Mouse (Mus musculus) liver, embryonic 11.5 days (tissue): Measurements from ENCODE around the gene Dpep3. TPM values are rescaled to one million over a fixed set of nuclear protein-coding genes. Genes with fewer than 3 reads are reported as not detected.
A peak's percentile ranks its signal among the peaks of the same experiment; 100 is the strongest.
"Not testable (repeated sequence)": the region's sequence is repeated elsewhere in the genome, so short reads cannot be mapped to it uniquely, and the experiment has no call there.

Experiments
- ATAC-seq: fragments of 200-750 bp; cut with Nextera tagmentation; replicated peaks from 2 replicates; pipeline ENCODE4 v1.8.0; 2017; ENCODE audit warnings: moderate number of reproducible peaks, mild to moderate bottlenecking, moderate TSS enrichment, moderate library complexity; ENCODE audit not compliant: low FRiP score
- DNase-seq: peaks from one replicate; pipeline ENCODE4 v3.0.0-alpha.2; 2017; ENCODE audit warnings: low spot score
- H3K27ac ChIP-seq: fragments of 300-500 bp; sonication (generic); 2 replicates; pipeline ENCODE4 v1.5.1; 2014; ENCODE audit warnings: mild to moderate bottlenecking, low read depth, low read length, control low read depth
- H3K27me3 ChIP-seq: fragments of 300-500 bp; sonication (generic); replicated peaks from 2 replicates; pipeline ENCODE4 v1.6.1; 2014; ENCODE audit warnings: low read length, mixed read lengths; ENCODE audit not compliant: control insufficient read depth, insufficient read depth
- H3K36me3 ChIP-seq: fragments of 300-500 bp; sonication (generic); 2 replicates; pipeline ENCODE4 v1.6.1; 2014; ENCODE audit warnings: mild to moderate bottlenecking, low read length, moderate library complexity, mixed read lengths; ENCODE audit not compliant: control insufficient read depth, insufficient read depth
- H3K4me1 ChIP-seq: fragments of 300-500 bp; sonication (generic); replicated peaks from 2 replicates; pipeline ENCODE4 v1.6.1; 2014; ENCODE audit warnings: low read length, mixed read lengths; ENCODE audit not compliant: control insufficient read depth, insufficient read depth
- H3K4me2 ChIP-seq: fragments of 300-500 bp; sonication (generic); 2 replicates; pipeline ENCODE4 v1.6.1; 2014; ENCODE audit warnings: mild to moderate bottlenecking, control low read depth, moderate library complexity
- H3K4me3 ChIP-seq: fragments of 300-500 bp; sonication (generic); 2 replicates; pipeline ENCODE4 v1.5.1; 2014; ENCODE audit warnings: low read depth, low read length, control low read depth
- H3K9ac ChIP-seq: fragments of 300-500 bp; sonication (generic); 2 replicates; pipeline ENCODE4 v1.6.1; 2014; ENCODE audit warnings: low read depth, low read length, control low read depth
- H3K9me3 ChIP-seq: fragments of 300-500 bp; sonication (generic); 2 replicates; pipeline ENCODE4 v1.6.1; 2016; ENCODE audit warnings: low read length, inconsistent platforms, mixed read lengths; ENCODE audit not compliant: control insufficient read depth
- WGBS: fragments of 180-500 bp; shearing (Covaris S2); extraction: QIAGEN DNeasy Blood & Tissue Kit; methylation state at CpG from one replicate; pipeline ENCODE4 v1.1.7; 2014; 5-methylcytosine and 5-hydroxymethylcytosine counted together
- polyA plus RNA-seq: library from polyadenylated mRNA; unstranded; fragments of >200 nt; fragmentation: Nextera tagmentation; extraction: Ambion mirVana; gene quantifications from 2 replicates; pipeline ENCODE4 v1.2.1, GENCODE M21; 2014

The Dpep3 gene
- polyA plus RNA-seq, 1 experiment from 2014 or later = not detected

GRCm38 (mm10) chr8:106007891-106008290 is 28.7 kb upstream of the Dpep3 start:
- not testable (repeated sequence) for H3K9ac ChIP-seq, H3K4me3 ChIP-seq, H3K4me1 ChIP-seq, H3K27me3 ChIP-seq, H3K9me3 ChIP-seq, H3K4me2 ChIP-seq, H3K27ac ChIP-seq, ATAC-seq, H3K36me3 ChIP-seq, DNase-seq
- 59% methylated on average over 3 of the region's 3 CpGs for WGBS

DNA sequence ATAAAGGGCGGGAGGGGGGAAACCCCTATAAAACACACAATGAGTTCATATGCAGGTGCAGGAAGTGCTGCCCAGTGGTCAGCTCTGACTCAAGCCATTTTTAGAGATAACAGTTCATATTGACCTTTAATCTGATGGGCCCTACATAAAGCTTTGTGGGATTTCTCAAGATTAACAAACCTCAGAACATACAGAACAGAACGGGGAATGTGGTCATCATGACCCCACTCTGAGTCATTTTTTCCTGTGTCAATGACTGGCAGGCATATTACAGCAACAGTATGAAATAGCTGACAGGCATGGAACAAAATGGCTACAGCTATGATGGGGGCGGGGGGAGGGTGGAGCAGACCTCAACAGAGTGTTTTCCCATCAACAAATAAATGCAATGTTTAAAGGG is 27.9 kb upstream of the Dpep3 start:
- Histone ChIP-seq H3K27ac (no peak overlapping the region), H3K4me2 (no peak overlapping the region), H3K9me3 (no peaks in the 10 kb centered on the region), H3K4me1 (peaks cover 9% of the 10 kb centered on the region), H3K9ac (no peak overlapping the region), H3K36me3 (no peaks in the 10 kb centered on the region), H3K27me3 (no peaks in the 10 kb centered on the region), H3K4me3 (no peak overlapping the region)
- no peak for ATAC-seq
- DNase-seq = no peak
- 62% methylated on average over 3 of the region's 3 CpGs for WGBS

DNA sequence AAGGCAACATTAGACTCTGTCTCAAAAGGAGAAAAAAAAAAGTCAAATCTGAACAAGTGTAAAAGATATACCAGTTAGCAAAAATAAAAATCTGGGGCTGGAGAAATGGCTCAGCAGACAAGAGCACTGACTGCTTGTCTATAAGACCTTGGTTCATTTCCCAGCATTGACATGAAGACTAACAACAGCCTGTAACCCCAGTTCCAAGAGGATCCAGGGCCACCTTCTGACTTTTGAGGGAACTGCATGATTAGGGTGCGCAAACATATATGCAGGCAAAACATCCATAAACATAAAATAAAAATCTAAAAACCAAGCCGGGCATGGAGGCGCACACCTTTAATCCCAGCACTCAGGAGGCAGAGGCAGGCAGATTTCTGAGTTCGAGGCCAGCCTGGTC is 27.2 kb upstream of the Dpep3 start:
- H3K27me3 ChIP-seq = no peaks in the 10 kb centered on the region
- ATAC-seq (no peak), DNase-seq (no peak)
- H3K9me3 ChIP-seq = no peaks in the 10 kb centered on the region
- no peak overlapping the region for H3K4me3 ChIP-seq
- peaks cover 9% of the 10 kb centered on the region for H3K4me1 ChIP-seq
- H3K36me3 ChIP-seq = no peaks in the 10 kb centered on the region
- H3K27ac ChIP-seq = no peak overlapping the region
- H3K4me2 ChIP-seq = no peak overlapping the region
- 83% methylated on average over 4 of the region's 4 CpGs for WGBS
- no peak overlapping the region for H3K9ac ChIP-seq

DNA sequence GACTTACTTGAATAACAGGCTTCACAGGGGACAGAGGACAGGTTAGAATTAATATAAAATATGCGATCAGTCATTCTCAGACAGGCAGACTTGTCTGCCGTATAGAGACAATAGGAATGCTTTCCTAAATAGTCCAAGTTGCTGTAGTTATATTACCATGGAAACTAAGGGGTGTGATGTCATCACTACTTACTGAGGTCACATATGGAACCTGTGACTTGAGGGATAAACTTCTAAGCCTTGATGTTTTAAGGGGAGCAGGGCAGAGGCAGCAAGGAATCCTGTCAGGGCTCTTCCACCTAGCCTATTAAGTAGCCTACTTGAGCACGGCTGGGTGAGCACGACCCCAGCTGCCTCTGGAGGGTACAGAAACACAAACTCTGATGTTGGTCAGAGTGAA is 26.6 kb upstream of the Dpep3 start, which contains the start of gene Dpep2nb:
TSS of gene Dpep2nb (minus strand) at position 101 of the 400 bp plus-strand sequence.
- H3K4me1 ChIP-seq = peaks cover 9% of the 10 kb centered on the region
- no peak within 1 kb of the TSS for H3K4me3 ChIP-seq
- no peak within 1 kb of the TSS for H3K27ac ChIP-seq
- H3K27me3 ChIP-seq = no peaks in the 10 kb centered on the region
- no peaks in the 10 kb centered on the region for H3K36me3 ChIP-seq
- H3K9ac ChIP-seq = no peak within 1 kb of the TSS
- no peak for DNase-seq
- H3K9me3 ChIP-seq = no peaks in the 10 kb centered on the region
- no peak for ATAC-seq
- H3K4me2 ChIP-seq = no peak within 1 kb of the TSS
- 81% methylated on average over 4 of the region's 4 CpGs for WGBS

GRCm38 (mm10) chr8:106004538-106005207 is 25.4 kb upstream of the Dpep3 start:
- ATAC-seq (no peak), DNase-seq (no peak)
- Histone ChIP-seq H3K4me2 (no peak overlapping the region), H3K4me1 (peaks cover under 1% of the 10 kb centered on the region; the same call in 1 of the 2 replicates), H3K4me3 (no peak overlapping the region), H3K36me3 (no peaks in the 10 kb centered on the region), H3K9ac (no peak overlapping the region), H3K9me3 (no peaks in the 10 kb centered on the region), H3K27me3 (no peaks in the 10 kb centered on the region), H3K27ac (no peak overlapping the region)
- 61% methylated on average over 8 of the region's 8 CpGs for WGBS

- Histone ChIP-seq H3K4me2 (no peak overlapping the region), H3K9me3 (no peaks in the 10 kb centered on the region), H3K36me3 (no peaks in the 10 kb centered on the region), H3K27me3 (no peaks in the 10 kb centered on the region), H3K9ac (no peak overlapping the region), H3K27ac (no peak overlapping the region), H3K4me1 (0 out of 2 replicates have a peak, but pooled peaks cover 2% of the 10 kb centered on the region), H3K4me3 (no peak overlapping the region)
- 78% methylated on average over 4 of the region's 4 CpGs for WGBS
- ATAC-seq = no peak
- DNase-seq = no peak
Measured at GRCm38 (mm10) chr8:106001908-106002307, 22.7 kb upstream of the Dpep3 start.

DNA sequence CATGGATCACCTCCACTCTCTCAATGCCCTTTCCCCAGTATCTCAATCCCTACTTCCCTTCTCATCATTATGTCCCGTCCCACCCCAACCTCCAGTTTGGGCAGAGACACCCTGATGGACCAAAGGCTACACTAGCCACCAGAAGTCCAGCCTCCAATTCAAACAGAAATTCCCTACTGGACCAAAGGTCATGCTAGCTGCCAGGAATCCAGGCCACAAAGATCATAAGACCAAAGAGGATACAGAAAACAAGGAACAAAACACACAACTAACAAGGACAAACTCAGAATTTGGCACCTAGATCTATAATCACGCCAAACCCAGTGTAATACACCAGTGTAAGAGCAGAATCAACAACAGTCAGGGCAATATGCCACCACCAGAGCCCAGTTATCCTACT is 19.7 kb upstream of the Dpep3 start:
- no peak overlapping the region for H3K4me2 ChIP-seq
- WGBS = 65% methylated on average over 2 of the region's 2 CpGs
- no peaks in the 10 kb centered on the region for H3K27me3 ChIP-seq
- no peaks in the 10 kb centered on the region for H3K36me3 ChIP-seq
- peak overlapping the region; percentile 19; the same call in 1 of the 2 replicates for H3K27ac ChIP-seq
- DNase-seq = no peak
- 0 out of 2 replicates have a peak, but pooled peaks cover 2% of the 10 kb centered on the region for H3K4me1 ChIP-seq
- no peak; the same call in 1 of the 2 replicates for ATAC-seq
- H3K9ac ChIP-seq = no peak overlapping the region
- no peaks in the 10 kb centered on the region for H3K9me3 ChIP-seq
- no peak overlapping the region for H3K4me3 ChIP-seq

GRCm38 (mm10) chr8:105996359-105996758 is 17.1 kb upstream of the Dpep3 start:
- WGBS = 56% methylated on average over 7 of the region's 7 CpGs

GRCm38 (mm10) chr8:105993226-105993625 is 14.0 kb upstream of the Dpep3 start:
- Histone ChIP-seq H3K36me3 (no peaks in the 10 kb centered on the region), H3K27ac (no peak overlapping the region), H3K4me1 (peaks cover 4% of the 10 kb centered on the region; the same call in 1 of the 2 replicates), H3K27me3 (0 out of 2 replicates have a peak, but pooled peaks cover 3% of the 10 kb centered on the region), H3K9ac (no peak overlapping the region), H3K4me3 (no peak overlapping the region), H3K4me2 (no peak overlapping the region), H3K9me3 (no peaks in the 10 kb centered on the region)
- DNase-seq = no peak
- no peak for ATAC-seq
- 56% methylated on average over 4 of the region's 4 CpGs for WGBS

More at GRCm38 (mm10) chr8:105996359-105996758, 17.1 kb upstream of the Dpep3 start:
- no peaks in the 10 kb centered on the region for H3K27me3 ChIP-seq
- DNase-seq (no peak), ATAC-seq (no peak)
- no peaks in the 10 kb centered on the region for H3K9me3 ChIP-seq
- H3K9ac ChIP-seq = no peak overlapping the region
- no peak overlapping the region for H3K4me3 ChIP-seq
- 0 out of 2 replicates have a peak, but pooled peaks cover 2% of the 10 kb centered on the region for H3K4me1 ChIP-seq
- H3K36me3 ChIP-seq = no peaks in the 10 kb centered on the region
- H3K27ac ChIP-seq = no peak overlapping the region
- H3K4me2 ChIP-seq = no peak overlapping the region
